Mouse (Mus musculus): Measurements from ENCODE around the gene Tmem229a. TPM values are rescaled to one million over a fixed set of nuclear protein-coding genes. Genes with fewer than 3 reads are reported as not detected.

Tmem229a gene
- 0.62 and 0.80 TPM in 2 replicates for polyA plus RNA-seq (2012; rRNA removed)

GRCm38 (mm10) chr6:24955946-24956585 is at the start of gene Tmem229a:
Gene Tmem229a, minus strand, starts transcription at chr6:24956297.
- peaks cover 9% of the 10 kb centered on the region for H3K4me1 ChIP-seq (ENCODE audit: control insufficient read depth, insufficient read depth, insufficient read length, low read length)
- WGBS: 3% methylated on average over 40 of the region's 46 CpGs
- H3K27me3 ChIP-seq (ENCODE audit: control insufficient read depth, insufficient read depth, low read length): peaks cover 19% of the 10 kb centered on the region
- no peaks in the 10 kb centered on the region for H3K36me3 ChIP-seq (ENCODE audit: control insufficient read depth, insufficient read depth, low read length)
- TF ChIP-seq CTCF (IDR thresholded peaks at IDR 0.05; ENCODE audit: extremely low read depth, insufficient read length, insufficient replicate concordance, low read depth, low read length): no peak
- no peak for TF ChIP-seq POLR2A (IDR thresholded peaks at IDR 0.05; ENCODE audit: low read depth, low read length)
- H3K4me3 ChIP-seq (ENCODE audit: low read depth, low read length): peak within 1 kb of the TSS; percentile 58
- H3K27ac ChIP-seq (ENCODE audit: insufficient read depth, low read depth, low read length): no peak within 1 kb of the TSS

- TF ChIP-seq POLR2A (IDR thresholded peaks at IDR 0.05; ENCODE audit: low read depth, low read length): no peak
- no peak for TF ChIP-seq CTCF (IDR thresholded peaks at IDR 0.05; ENCODE audit: extremely low read depth, insufficient read length, insufficient replicate concordance, low read depth, low read length)
- H3K27ac ChIP-seq (ENCODE audit: insufficient read depth, low read depth, low read length): no peak overlapping the region
- H3K36me3 ChIP-seq (ENCODE audit: control insufficient read depth, insufficient read depth, low read length): no peaks in the 10 kb centered on the region
- H3K4me1 ChIP-seq (ENCODE audit: control insufficient read depth, insufficient read depth, insufficient read length, low read length): no peaks in the 10 kb centered on the region
- no peak overlapping the region for H3K4me3 ChIP-seq (ENCODE audit: low read depth, low read length)
- 50% methylated on average over 2 of the region's 2 CpGs for WGBS
- no peaks in the 10 kb centered on the region for H3K27me3 ChIP-seq (ENCODE audit: control insufficient read depth, insufficient read depth, low read length)
Measured at GRCm38 (mm10) chr6:24993754-24994153, 37.7 kb upstream of the Tmem229a start.

GRCm38 (mm10) chr6:24989836-24990235 is 33.7 kb upstream of the Tmem229a start:
- no peak overlapping the region for H3K4me3 ChIP-seq (ENCODE audit: low read depth, low read length)
- no peaks in the 10 kb centered on the region for H3K4me1 ChIP-seq (ENCODE audit: control insufficient read depth, insufficient read depth, insufficient read length, low read length)
- no peaks in the 10 kb centered on the region for H3K36me3 ChIP-seq (ENCODE audit: control insufficient read depth, insufficient read depth, low read length)
- TF ChIP-seq CTCF (IDR thresholded peaks at IDR 0.05; ENCODE audit: extremely low read depth, insufficient read length, insufficient replicate concordance, low read depth, low read length) (no peak), POLR2A (IDR thresholded peaks at IDR 0.05; ENCODE audit: low read depth, low read length) (no peak)
- H3K27me3 ChIP-seq (ENCODE audit: control insufficient read depth, insufficient read depth, low read length): no peaks in the 10 kb centered on the region
- H3K27ac ChIP-seq (ENCODE audit: insufficient read depth, low read depth, low read length): no peak overlapping the region

- Histone ChIP-seq H3K4me3 (ENCODE audit: low read depth, low read length) (no peak overlapping the region), H3K36me3 (ENCODE audit: control insufficient read depth, insufficient read depth, low read length) (no peaks in the 10 kb centered on the region), H3K4me1 (ENCODE audit: control insufficient read depth, insufficient read depth, insufficient read length, low read length) (no peaks in the 10 kb centered on the region), H3K27ac (ENCODE audit: insufficient read depth, low read depth, low read length) (no peak overlapping the region), H3K27me3 (ENCODE audit: control insufficient read depth, insufficient read depth, low read length) (no peaks in the 10 kb centered on the region)
- 82% methylated on average over 2 of the region's 2 CpGs for WGBS
- no peak for TF ChIP-seq POLR2A (IDR thresholded peaks at IDR 0.05; ENCODE audit: low read depth, low read length)
- TF ChIP-seq CTCF (IDR thresholded peaks at IDR 0.05; ENCODE audit: extremely low read depth, insufficient read length, insufficient replicate concordance, low read depth, low read length): no peak
Measured at GRCm38 (mm10) chr6:24976176-24976575, 20.1 kb upstream of the Tmem229a start.

- peaks cover 1% of the 10 kb centered on the region; the same call in 1 of the 2 replicates for H3K4me1 ChIP-seq (ENCODE audit: control insufficient read depth, insufficient read depth, insufficient read length, low read length)
- H3K36me3 ChIP-seq (ENCODE audit: control insufficient read depth, insufficient read depth, low read length): no peaks in the 10 kb centered on the region
- no peaks in the 10 kb centered on the region for H3K27me3 ChIP-seq (ENCODE audit: control insufficient read depth, insufficient read depth, low read length)
- no peak overlapping the region for H3K27ac ChIP-seq (ENCODE audit: insufficient read depth, low read depth, low read length)
- no peak overlapping the region for H3K4me3 ChIP-seq (ENCODE audit: low read depth, low read length)
- TF ChIP-seq CTCF (IDR thresholded peaks at IDR 0.05; ENCODE audit: extremely low read depth, insufficient read length, insufficient replicate concordance, low read depth, low read length) (no peak), POLR2A (IDR thresholded peaks at IDR 0.05; ENCODE audit: low read depth, low read length) (no peak)
- WGBS: 32% methylated on average over 3 of the region's 3 CpGs
Measured at GRCm38 (mm10) chr6:24968471-24969223, 12.6 kb upstream of the Tmem229a start.

GRCm38 (mm10) chr6:24967726-24968125 is 11.6 kb upstream of the Tmem229a start:
- Histone ChIP-seq H3K27me3 (ENCODE audit: control insufficient read depth, insufficient read depth, low read length) (no peaks in the 10 kb centered on the region), H3K27ac (ENCODE audit: insufficient read depth, low read depth, low read length) (no peak overlapping the region), H3K36me3 (ENCODE audit: control insufficient read depth, insufficient read depth, low read length) (no peaks in the 10 kb centered on the region), H3K4me1 (ENCODE audit: control insufficient read depth, insufficient read depth, insufficient read length, low read length) (peaks cover 1% of the 10 kb centered on the region; the same call in 1 of the 2 replicates), H3K4me3 (ENCODE audit: low read depth, low read length) (no peak overlapping the region)
- TF ChIP-seq POLR2A (IDR thresholded peaks at IDR 0.05; ENCODE audit: low read depth, low read length): no peak
- no peak for TF ChIP-seq CTCF (IDR thresholded peaks at IDR 0.05; ENCODE audit: extremely low read depth, insufficient read length, insufficient replicate concordance, low read depth, low read length)
- 84% methylated on average over 7 of the region's 7 CpGs for WGBS

GRCm38 (mm10) chr6:24966010-24966682 is 10.0 kb upstream of the Tmem229a start:
- no peak overlapping the region for H3K4me3 ChIP-seq (ENCODE audit: low read depth, low read length)
- 51% methylated on average over 2 of the region's 2 CpGs for WGBS
- no peaks in the 10 kb centered on the region for H3K27me3 ChIP-seq (ENCODE audit: control insufficient read depth, insufficient read depth, low read length)
- TF ChIP-seq POLR2A (IDR thresholded peaks at IDR 0.05; ENCODE audit: low read depth, low read length) (no peak), CTCF (IDR thresholded peaks at IDR 0.05; ENCODE audit: extremely low read depth, insufficient read length, insufficient replicate concordance, low read depth, low read length) (no peak)
- peaks cover 1% of the 10 kb centered on the region; the same call in 1 of the 2 replicates for H3K4me1 ChIP-seq (ENCODE audit: control insufficient read depth, insufficient read depth, insufficient read length, low read length)
- H3K36me3 ChIP-seq (ENCODE audit: control insufficient read depth, insufficient read depth, low read length): no peaks in the 10 kb centered on the region
- no peak overlapping the region for H3K27ac ChIP-seq (ENCODE audit: insufficient read depth, low read depth, low read length)

Data from small intestine, adult 2 months (tissue).